ENCODE assay signal across 7 mouse cellular contexts in the genomic region with DNA sequence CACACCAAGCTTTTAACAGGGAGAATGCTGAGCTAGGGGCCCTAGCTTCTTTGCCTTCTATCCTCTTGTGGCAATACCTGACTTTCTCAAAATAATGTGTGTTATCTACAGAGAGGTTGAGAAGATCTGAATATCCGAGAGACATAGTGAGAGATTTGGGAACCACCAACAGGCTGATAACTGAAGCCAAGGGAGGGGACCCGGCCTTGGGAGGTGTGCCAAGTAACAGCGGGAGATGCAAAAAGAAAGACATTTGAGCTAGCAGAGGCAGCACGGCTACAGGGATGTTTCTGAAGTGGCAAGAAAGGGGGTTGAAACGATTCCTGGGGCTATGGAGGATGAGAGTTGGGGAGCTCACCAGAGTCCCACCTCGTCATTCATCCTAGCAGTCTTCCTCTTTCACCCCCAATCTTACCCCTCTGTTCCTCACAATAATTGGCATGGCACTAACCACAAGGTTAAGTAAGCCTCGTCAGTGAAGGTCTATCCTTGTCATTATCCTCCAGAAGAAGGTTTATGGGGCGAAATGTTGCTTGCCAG. TPM values are rescaled to one million over a fixed set of nuclear protein-coding genes. Genes with fewer than 3 reads are reported as not detected.
A peak's percentile ranks its signal among the peaks of the same experiment; 100 is the strongest.
DNase-seq lines count a peak whose midpoint lies in the region; ATAC-seq and TF ChIP-seq lines count a peak whose summit lies in the region.

No protein-coding gene starts in this region.

- no peak for DNase-seq in neural tube, embryonic 10.5 days (ENCODE audit: extremely low spot score, low spot score)
- DNase-seq in embryonic facial prominence, embryonic 14.5 days (ENCODE audit: low spot score): peak; percentile 22
- DNase-seq in heart, postnatal 10 days: peak; percentile 36 to 52
- no peak for DNase-seq in right cerebral cortex, postnatal 14 days
- DNase-seq in thymus, adult 18-20 months: no peak

- 34% methylated on average over 8 of the region's 8 CpGs for WGBS in neural tube, embryonic 13.5 days
- 23% methylated on average over 8 of the region's 8 CpGs for WGBS in embryonic facial prominence, embryonic 14.5 days

- intact Hi-C loops in heart, postnatal 10 days (cut with DNase I): no loop called here

- peaks cover 31% of the 10 kb centered on the region for H3K4me1 ChIP-seq in neural tube, embryonic 13.5 days (replicated peaks)
- H3K4me1 ChIP-seq in embryonic facial prominence, embryonic 14.5 days (ENCODE audit: control insufficient read depth, insufficient read depth, low read length): peaks cover 40% of the 10 kb centered on the region

- H3K4me2 ChIP-seq in neural tube, embryonic 13.5 days: no peak overlapping the region
- peak overlapping the region; percentile 40; the same call in 1 of the 2 replicates for H3K4me2 ChIP-seq in embryonic facial prominence, embryonic 14.5 days (ENCODE audit: low read depth, low read length)
- peak overlapping the region; percentile 55 for H3K4me2 ChIP-seq in myocyte (ENCODE audit: low read depth)

- no peaks in the 10 kb centered on the region for H3K79me2 ChIP-seq in myocyte (ENCODE audit: control insufficient read depth, insufficient read depth)

- H3K27me3 ChIP-seq in neural tube, embryonic 13.5 days: peaks cover 29% of the 10 kb centered on the region
- H3K27me3 ChIP-seq in embryonic facial prominence, embryonic 14.5 days (replicated peaks; ENCODE audit: control insufficient read depth, insufficient read depth, low read length): no peaks in the 10 kb centered on the region
- no peaks in the 10 kb centered on the region for H3K27me3 ChIP-seq in myocyte (ENCODE audit: control insufficient read depth, insufficient read depth, insufficient read length)

- no peaks in the 10 kb centered on the region for H3K36me3 ChIP-seq in neural tube, embryonic 13.5 days
- H3K36me3 ChIP-seq in embryonic facial prominence, embryonic 14.5 days (ENCODE audit: control insufficient read depth, insufficient read depth, low read length): no peaks in the 10 kb centered on the region
- no peaks in the 10 kb centered on the region for H3K36me3 ChIP-seq in myocyte (ENCODE audit: control insufficient read depth, insufficient read depth)

- TF ChIP-seq POLR2A in myocyte (IDR thresholded peaks at IDR 0.05; ENCODE audit: insufficient read length, low read depth): no peak

- peak overlapping the region; percentile 77; the same call in 1 of the 2 replicates for H3K27ac ChIP-seq in neural tube, embryonic 13.5 days (replicated peaks)
- peak overlapping the region; percentile 85 for H3K27ac ChIP-seq in embryonic facial prominence, embryonic 14.5 days (replicated peaks; ENCODE audit: low read depth, low read length)

- H3K4me3 ChIP-seq in neural tube, embryonic 13.5 days: no peak overlapping the region
- no peak overlapping the region for H3K4me3 ChIP-seq in embryonic facial prominence, embryonic 14.5 days (ENCODE audit: low read depth, low read length)
- H3K4me3 ChIP-seq in myocyte: no peak overlapping the region

- no peak overlapping the region for H3ac ChIP-seq in myocyte (ENCODE audit: control insufficient read depth, insufficient read length)

- no peak for ATAC-seq in neural tube, embryonic 13.5 days (ENCODE audit: low read depth)
- no peak for ATAC-seq in embryonic facial prominence, embryonic 14.5 days (ENCODE audit: low read depth)

- no peak overlapping the region for H3K9ac ChIP-seq in neural tube, embryonic 13.5 days
- H3K9ac ChIP-seq in embryonic facial prominence, embryonic 14.5 days (ENCODE audit: low read depth, low read length): no peak overlapping the region

- H3K9me3 ChIP-seq in neural tube, embryonic 13.5 days: no peaks in the 10 kb centered on the region
- H3K9me3 ChIP-seq in embryonic facial prominence, embryonic 14.5 days (ENCODE audit: control insufficient read depth, low read length): no peaks in the 10 kb centered on the region

TF ChIP-seq in myocyte, 11 proteins besides CTCF, POLR2A, EP300 and RAD21:
- TF ChIP-seq TCF3 (IDR thresholded peaks at IDR 0.05; ENCODE audit: insufficient read length, low read depth) (no peak), POLR2AphosphoS2 (IDR thresholded peaks at IDR 0.05; ENCODE audit: insufficient read length, low read depth) (no peak), SRF (IDR thresholded peaks at IDR 0.05; ENCODE audit: control insufficient read depth, insufficient read length, low read depth) (no peak), E2F4 (IDR thresholded peaks at IDR 0.05; ENCODE audit: insufficient read depth) (no peak), CEBPB (IDR thresholded peaks at IDR 0.05; ENCODE audit: insufficient read depth, poor library complexity, severe bottlenecking) (no peak), REST (IDR thresholded peaks at IDR 0.05; ENCODE audit: insufficient read depth, insufficient read length) (no peak), MYOG (IDR thresholded peaks at IDR 0.05; ENCODE audit: control insufficient read depth in 1 of 3, insufficient read depth in 1 of 3, insufficient read length in 2 of 3, low read depth in 2 of 3) (no peak), USF1 (IDR thresholded peaks at IDR 0.05; ENCODE audit: low read depth) (no peak), MYOD1 (IDR thresholded peaks at IDR 0.05; ENCODE audit: control insufficient read depth in 1 of 3, insufficient read length in 2 of 3, low read depth in 2 of 3) (no peak), TCF12 (IDR thresholded peaks at IDR 0.05; ENCODE audit: insufficient read depth, poor library complexity, severe bottlenecking) (no peak), MAX (IDR thresholded peaks at IDR 0.05; ENCODE audit: low read depth) (no peak)
TF ChIP-seq in myocyte: peak in this region for 0.

RNA-seq across cellular contexts. Expression of a gene that starts 3.2 kb away (rescaled TPM):
- polyA plus RNA-seq in neural tube, embryonic 13.5 days (2015; fragmentation: Nextera tagmentation; extraction: Ambion mirVana): 15.4 and 17.9 TPM in 2 replicates
- 14.8 and 15.5 TPM in 2 replicates for polyA plus RNA-seq in embryonic facial prominence, embryonic 14.5 days (2014; fragmentation: Nextera tagmentation; extraction: Ambion mirVana)
- 10 to 100 TPM; 20.5 to 22.5 TPM for total RNA-seq in heart, postnatal 10 days (2021)
- polyA plus RNA-seq in myocyte (2012; fragmentation: generic; extraction: Trizol): 13.7 TPM

RNA-seq across cellular contexts. Expression of a gene that starts 16.4 kb away (rescaled TPM):
- polyA plus RNA-seq in neural tube, embryonic 13.5 days (2015; fragmentation: Nextera tagmentation; extraction: Ambion mirVana): 97.6 and 108 TPM in 2 replicates
- 128 and 154 TPM in 2 replicates for polyA plus RNA-seq in embryonic facial prominence, embryonic 14.5 days (2014; fragmentation: Nextera tagmentation; extraction: Ambion mirVana)
- total RNA-seq in heart, postnatal 10 days (2021): 100 to 1,000 TPM; 146 to 180 TPM
- polyA plus RNA-seq in myocyte (2012; fragmentation: generic; extraction: Trizol): 2.5 TPM

RNA-seq across cellular contexts. Expression of a gene that starts 24.1 kb away (rescaled TPM):
- 114 and 117 TPM in 2 replicates for polyA plus RNA-seq in neural tube, embryonic 13.5 days (2015; fragmentation: Nextera tagmentation; extraction: Ambion mirVana)
- 111 and 116 TPM in 2 replicates for polyA plus RNA-seq in embryonic facial prominence, embryonic 14.5 days (2014; fragmentation: Nextera tagmentation; extraction: Ambion mirVana)
- total RNA-seq in heart, postnatal 10 days (2021): 100 to 1,000 TPM in 1 of 2 experiments, 10 to 100 TPM in 1; 97.5 to 111 TPM
- 141 TPM for polyA plus RNA-seq in myocyte (2012; fragmentation: generic; extraction: Trizol)

RNA-seq across cellular contexts. Expression of a gene that starts 30.9 kb away (rescaled TPM):
- 5.5 and 6.8 TPM in 2 replicates for polyA plus RNA-seq in neural tube, embryonic 13.5 days (2015; fragmentation: Nextera tagmentation; extraction: Ambion mirVana)
- polyA plus RNA-seq in embryonic facial prominence, embryonic 14.5 days (2014; fragmentation: Nextera tagmentation; extraction: Ambion mirVana): 10.7 and 11.9 TPM in 2 replicates
- 1 to 10 TPM; 5.7 to 7.6 TPM for total RNA-seq in heart, postnatal 10 days (2021)
- polyA plus RNA-seq in myocyte (2012; fragmentation: generic; extraction: Trizol): 0.19 TPM

RNA-seq across cellular contexts. Expression of a gene that starts 49.4 kb away (rescaled TPM):
- 0.89 and 1.0 TPM in 2 replicates for polyA plus RNA-seq in neural tube, embryonic 13.5 days (2015; fragmentation: Nextera tagmentation; extraction: Ambion mirVana)
- polyA plus RNA-seq in embryonic facial prominence, embryonic 14.5 days (2014; fragmentation: Nextera tagmentation; extraction: Ambion mirVana): 0.90 and 1.6 TPM in 2 replicates
- under 1 TPM; 0.14 to 0.57 TPM for total RNA-seq in heart, postnatal 10 days (2021)
- 0.07 TPM for polyA plus RNA-seq in myocyte (2012; fragmentation: generic; extraction: Trizol)

Comparison
In these comparisons a context has a peak if more than half of its experiments do, and no peak if none do; other contexts are left out.
1. DNase-seq: peak in embryonic facial prominence, embryonic 14.5 days (single experiment) and heart, postnatal 10 days (2 of 2); none in neural tube, embryonic 10.5 days (single experiment), right cerebral cortex, postnatal 14 days (single experiment) and thymus, adult 18-20 months (0 of 2).
2. RNA of a gene that starts 16.4 kb away (polyA plus RNA-seq): 128 to 154 TPM in embryonic facial prominence, embryonic 14.5 days and 97.6 to 108 TPM in neural tube, embryonic 13.5 days; 2.5 TPM in myocyte (single experiment); every median in the first group is over 10 times any median in the second.